Mouse (Mus musculus) cerebellum, adult 18-20 months (tissue): ENCODE measurements around the gene 4930558K02Rik.

ENCODE experiments used
- DNase-seq, 2 experiments: peaks; one replicate each; pipeline ENCODE4 v3.0.0; 2021

Gene 4930558K02Rik

DNA sequence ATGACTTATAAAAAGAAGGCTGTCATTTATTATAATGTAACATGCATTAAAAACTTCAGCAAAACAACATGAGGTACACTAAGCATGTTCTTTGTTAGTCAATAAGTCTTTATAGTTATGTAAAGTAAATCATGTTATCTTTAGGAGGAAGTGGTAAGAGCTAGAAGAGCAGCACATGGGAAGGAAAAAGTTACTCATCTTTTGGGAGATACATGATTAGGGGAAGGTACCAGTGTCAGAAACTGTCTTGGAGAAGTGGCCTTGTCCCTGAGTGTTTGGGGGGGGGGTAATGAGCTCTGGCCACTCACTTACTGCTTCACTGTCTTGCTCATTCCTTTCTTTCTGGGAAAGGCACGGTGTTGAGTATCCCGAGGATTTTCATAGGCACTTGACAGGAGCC is 37.4 kb downstream of the 4930558K02Rik start:
- no peak for DNase-seq

DNA sequence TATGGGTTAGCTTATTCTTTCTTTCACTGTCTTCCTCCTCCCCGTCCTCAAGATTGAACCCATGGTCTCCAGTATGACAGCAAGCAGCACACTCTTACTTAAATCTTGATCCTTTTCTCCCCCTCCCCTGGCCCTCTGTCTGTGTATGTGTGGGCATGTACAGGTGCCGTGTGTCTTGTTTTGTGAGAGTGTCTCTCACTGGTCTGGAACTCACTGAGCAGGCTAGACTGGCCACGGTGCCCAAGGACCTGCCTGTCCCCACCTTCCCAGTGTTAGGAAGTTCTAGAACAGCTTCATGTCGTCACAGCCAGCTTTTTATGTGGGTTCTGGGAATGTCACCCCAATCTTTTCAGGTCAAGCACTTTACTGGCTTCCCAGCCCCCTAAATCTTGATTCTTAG is 47.1 kb downstream of the 4930558K02Rik start:
- DNase-seq, result no peak

DNA sequence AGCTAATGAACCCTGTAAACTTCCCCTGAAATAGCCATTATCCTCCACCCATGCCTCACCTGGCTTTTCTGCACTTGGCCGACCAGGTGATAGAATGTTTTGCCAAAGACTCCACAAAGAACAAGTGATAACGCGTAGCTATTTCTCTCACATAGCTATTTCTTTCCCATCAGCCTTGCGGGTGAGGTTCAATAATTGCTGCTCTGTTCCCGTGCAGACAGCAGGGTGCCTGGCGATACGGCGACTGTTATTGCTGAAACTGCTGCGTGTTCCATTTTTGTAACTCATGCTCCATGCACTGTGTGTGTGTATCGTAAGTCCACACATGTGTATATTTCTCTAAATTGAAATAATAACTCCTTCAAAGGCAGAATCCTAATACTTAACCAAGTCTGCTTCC is 47.6 kb downstream of the 4930558K02Rik start:
- no peak for DNase-seq

DNA sequence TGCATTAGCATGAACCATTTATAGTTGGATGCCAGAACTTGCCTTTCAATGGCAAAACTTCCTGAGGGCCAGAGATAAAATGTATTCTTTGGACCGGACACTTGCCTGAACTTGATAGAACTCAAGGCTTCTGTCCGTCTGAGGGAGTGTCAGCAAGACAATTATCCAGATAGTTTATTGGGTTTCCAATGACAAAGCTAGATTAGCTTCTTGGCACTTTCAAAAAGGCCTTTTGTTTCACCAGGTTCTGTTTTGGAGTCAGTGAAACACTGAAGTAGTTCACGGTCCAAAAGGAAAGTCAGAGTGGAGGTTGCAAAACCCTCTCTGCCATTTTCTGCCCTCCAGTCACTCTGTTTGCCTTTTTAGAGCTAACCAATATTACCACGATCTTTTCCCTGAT is 48.1 kb downstream of the 4930558K02Rik start:
- DNase-seq, result no peak

DNA sequence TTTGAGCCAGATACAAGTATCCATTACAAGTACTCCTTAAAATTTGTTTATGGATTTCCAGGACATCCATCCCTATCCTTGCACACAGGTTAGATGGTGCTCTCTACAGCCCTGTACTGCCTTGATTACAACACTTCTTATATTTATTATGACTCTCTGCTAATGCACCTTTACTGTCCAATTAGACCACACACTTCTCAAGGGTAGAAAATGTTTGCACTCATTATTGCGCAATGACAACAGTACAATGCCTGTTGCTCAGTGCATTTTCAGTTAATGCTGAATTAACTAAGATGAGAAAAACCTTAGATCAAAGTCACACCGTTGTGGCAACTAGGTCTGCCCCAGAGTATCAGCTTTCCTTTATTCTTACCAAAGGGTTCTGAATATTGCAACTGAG is 51.5 kb downstream of the 4930558K02Rik start:
- DNase-seq, result no peak

DNA sequence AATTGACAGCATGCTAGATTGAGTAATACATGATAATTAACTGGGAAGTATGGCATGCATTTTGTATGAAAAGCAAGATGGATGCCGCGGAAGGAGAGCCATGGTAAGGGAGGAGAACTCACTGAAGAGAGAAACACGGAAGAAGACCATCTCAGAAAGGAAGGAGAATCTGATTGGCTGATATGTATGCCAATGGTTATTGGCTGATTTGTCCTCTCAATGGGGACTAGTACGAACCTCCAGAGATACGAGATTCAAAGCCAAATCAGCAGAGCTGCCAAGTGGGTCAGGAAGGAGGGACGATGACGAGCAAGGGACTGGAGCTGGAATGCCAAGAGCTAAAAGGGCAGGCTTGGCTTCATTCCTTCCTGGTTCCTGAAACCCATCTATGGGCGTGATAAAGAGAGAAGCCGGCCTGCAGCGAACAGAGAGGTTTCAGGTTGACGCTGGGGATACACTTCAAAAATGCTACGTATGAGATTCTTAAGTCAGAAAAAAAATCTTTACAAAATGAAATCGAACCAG is 54.1 kb downstream of the 4930558K02Rik start:
- DNase-seq, result peak; percentile 36 to 59

DNA sequence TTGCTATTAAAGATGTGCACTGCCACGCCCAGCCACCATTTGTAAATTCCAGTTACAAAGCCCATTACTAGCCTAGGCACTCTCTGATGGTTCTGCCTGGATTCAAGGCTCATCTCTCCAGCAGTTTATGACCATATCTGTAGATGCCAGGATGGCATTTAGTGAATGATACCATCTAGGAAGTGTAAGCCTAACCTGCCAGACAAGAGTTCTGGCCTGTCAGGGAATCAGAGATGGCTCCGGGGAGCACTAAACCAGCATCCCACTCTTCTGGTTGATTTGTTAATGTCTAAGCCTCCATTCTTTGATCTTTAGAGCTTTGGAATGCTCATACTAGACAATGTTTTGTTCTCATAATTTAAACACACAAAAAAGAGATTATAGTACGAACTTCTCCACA is 55.1 kb downstream of the 4930558K02Rik start:
- DNase-seq, result no peak

DNA sequence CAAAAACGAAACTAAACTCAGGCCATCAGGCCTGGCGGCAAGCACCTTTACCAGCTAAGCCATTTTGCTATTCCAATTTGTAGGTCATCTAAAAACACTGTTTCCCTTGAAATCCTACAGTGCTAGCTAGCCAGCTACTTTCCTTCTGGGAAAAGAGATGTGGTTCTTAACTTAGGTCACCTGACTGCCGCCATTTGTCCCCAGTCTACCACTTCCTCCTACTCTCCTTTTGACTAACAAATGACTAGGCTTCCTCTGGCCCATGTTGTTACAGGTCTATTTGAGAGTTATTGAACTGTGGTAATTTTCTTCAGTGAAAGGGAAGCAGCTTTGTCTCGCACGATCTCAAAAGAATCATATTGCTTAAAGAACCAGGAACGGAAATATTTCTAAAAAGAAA is 57.5 kb downstream of the 4930558K02Rik start:
- no peak for DNase-seq

DNA sequence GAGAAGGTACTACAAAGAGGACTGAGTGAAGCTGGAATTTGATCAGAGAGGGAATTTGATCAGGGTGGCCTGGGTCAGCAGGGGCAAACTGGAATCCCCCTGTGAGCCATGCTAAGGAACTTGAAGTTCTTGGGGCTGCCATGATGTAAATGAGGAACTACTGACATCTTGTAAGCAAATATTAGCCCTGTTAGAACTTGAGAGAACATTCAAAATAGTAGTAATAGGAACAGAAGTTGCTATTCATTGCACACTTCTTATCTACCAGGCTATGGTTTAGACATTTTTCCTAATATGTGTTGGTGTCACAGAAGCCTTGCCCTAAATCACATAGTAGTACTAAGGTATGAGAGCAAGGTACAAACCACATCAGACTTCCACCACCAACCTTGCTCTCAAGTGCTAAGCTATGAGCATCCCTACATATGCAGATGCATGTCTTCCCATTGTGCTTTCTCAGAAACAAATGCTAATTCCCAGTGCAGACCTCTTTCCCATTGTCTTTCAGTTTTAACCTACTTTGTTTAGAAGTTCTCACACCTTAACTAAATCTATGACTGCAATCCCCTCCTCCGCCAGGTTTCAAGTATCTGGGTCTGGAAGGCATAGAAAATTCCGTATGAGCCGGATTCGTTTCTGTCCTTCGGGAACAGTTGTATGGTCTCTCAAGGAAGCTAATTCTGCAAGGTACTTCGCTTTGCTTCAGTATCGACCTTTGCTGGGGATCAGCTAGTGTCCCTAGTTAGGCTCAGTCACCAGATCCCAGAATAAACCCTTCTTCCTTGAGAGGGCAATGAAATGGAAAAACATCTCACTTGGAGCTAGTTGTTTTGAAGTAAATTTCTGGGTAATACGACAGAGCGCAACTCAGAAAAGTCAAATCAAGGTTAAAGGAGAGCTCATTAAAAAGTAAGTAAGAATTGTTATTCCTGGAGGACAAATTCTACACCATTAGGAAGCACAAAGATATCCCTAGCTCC is 58.7 kb downstream of the 4930558K02Rik start:
- DNase-seq, result no peak

DNA sequence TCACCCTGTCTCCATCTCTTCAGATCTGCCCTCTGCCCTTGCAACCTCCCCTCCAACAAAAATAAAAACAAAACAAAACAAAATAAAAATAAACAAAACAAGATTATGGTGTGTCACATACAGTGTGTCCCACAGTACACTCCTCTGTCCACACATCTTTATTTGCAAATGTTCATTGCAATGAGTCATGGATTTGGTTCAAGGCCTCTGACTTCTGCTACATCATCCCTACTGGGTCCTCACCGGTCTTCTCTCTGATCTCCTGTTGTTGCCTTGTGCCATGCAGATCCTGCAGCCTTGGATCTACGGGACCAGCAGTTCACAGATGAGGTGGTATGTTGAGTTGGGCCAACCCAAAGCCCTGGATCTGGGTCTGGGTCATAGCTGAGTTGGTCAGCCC is 59.8 kb downstream of the 4930558K02Rik start:
- no peak for DNase-seq

DNA sequence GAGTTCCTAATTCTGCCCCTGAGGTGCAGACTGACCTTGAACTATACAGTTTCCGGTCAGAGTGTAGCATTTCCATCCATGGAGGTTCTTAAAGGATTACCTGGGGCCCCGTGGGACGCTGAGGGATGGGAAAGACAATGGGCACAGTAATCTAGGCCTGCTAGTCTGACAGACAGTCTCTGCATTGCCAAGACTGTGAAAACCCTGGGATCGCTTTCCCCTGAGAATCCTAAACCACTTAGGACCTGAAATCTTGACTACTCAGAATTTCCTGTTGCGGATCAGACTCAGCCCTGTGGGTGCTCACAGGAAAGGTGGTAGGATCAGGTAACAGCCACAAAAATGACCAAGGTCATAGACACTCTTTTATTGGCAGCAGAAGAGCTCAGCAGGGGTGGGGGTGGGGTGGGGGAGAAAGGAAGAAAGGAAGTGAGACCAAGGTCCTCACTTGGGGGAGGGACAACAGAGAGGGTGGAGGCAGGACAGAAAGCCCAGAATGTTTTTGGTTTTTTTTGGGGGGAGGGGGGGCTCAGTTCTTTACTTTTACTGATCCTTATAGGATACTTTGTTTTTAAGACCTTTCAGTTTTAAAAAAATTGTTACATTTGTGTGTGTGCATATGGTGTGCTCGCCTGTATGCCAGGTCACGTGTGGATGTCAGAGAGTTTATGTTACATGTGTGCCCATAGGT is 60.6 kb downstream of the 4930558K02Rik start:
- no peak for DNase-seq

DNA sequence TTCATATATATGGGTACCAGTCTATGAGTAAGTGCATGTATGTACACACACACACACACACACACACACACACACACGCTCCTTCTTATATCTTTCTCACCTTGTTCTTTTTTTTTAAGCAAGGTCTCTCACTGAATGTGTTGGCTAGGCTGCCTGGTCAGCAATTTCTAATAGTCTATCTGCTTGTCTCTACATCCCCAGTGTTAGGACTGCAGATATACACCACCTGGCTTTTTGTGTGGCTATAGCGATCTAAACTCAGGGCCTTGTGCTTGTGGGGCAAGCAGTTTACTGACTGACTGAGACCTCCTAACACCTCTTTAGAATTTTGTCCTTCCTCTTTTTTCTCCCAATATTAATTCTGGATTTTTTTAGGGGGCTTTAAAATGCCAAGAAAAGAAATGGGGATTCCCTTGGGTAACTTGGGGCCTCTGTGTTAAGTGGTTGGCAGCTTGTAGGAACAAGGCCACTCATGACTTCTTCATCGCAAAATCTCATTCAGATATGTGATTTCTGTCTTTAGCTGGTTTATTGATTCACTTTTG is 61.4 kb downstream of the 4930558K02Rik start:
- no peak for DNase-seq

DNA sequence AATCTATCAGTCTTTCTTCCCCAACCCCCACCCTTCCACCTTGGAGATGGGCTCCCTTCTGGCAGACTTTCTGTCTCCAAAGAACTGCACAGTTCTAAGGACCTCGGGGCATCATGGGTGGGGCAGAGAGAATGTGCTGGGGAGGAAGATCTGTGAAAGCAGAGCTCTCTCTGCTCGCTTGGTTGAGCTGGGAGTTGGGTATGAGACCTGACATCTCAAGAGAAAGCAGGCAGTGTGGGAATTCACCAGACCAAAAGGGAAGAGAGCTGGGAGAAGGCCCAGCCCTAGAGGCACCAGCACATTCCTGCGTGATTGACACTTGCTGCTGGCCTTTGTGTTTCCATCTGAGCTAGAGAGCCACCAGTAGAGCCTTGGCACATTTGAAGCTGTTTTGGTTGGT is 63.4 kb downstream of the 4930558K02Rik start:
- DNase-seq, result no peak

DNA sequence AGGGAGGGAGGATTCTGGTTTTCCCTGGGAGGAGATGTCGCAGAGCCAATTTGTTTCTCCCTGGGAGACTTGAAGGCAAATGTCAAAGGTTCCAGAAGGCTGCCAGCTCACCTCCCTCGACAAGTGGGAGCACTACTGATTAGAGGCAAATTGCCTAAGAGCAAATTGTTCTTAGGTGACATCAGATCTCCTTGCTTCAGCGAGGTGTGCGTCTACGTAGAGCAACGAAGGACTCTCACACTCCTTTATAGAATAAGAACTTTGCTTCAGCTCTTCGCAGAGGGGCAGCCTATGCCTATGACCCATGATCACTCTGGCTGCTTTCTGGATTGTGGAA is 65.8 kb downstream of the 4930558K02Rik start:
- no peak for DNase-seq

DNA sequence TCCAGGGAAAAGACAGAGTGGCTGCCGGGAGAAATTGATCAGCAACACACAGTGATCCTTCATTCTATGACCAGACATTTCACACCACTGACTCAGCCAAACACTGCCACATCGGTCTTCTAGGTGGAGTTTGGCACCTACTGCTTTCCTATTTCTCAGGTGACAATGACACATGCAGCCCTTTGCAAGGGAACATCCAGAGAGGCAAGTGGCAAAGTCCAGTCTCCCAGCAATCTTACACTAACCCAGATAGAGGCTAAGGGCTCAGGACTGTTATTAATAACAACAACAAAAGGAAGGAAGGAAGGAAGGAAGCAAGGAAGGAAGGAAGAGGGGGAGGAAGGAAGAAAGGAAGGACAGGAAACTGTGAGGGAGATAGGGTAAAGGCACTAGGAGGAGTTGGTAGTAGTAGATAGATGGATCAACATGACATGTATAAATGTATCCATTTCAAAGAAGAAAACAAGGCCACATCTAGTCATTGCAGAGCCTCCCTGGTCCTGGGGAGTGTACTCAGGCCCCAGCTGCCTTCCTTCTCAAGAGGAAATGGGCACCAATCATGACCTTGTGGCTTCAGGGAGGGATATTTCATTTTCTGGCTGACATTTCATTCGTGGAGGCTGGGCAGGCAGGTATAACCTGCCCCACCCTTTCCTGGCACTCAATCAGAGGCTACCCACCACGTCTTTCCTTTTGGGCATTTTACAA is 66.3 kb downstream of the 4930558K02Rik start:
- no peak for DNase-seq

DNA sequence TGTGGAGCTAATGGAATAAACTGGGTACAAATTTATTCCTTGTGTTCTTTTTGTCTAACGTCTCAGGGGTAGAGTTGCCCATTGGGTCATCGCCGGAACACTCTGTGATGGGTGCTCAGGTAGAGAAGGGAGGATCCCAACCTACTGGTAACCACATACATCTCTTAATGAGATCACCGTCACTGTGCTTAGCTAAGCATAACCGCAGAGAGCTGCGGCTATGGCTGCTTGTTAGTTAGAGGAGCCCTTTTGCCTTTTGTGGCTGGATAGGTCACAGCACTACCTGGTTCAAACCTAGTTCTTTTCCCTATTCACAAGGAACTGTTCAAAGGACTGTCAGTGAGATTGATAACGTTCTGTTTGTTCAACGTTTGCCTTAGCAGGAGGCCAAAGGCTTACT is 70.4 kb downstream of the 4930558K02Rik start:
- DNase-seq, result no peak

DNA sequence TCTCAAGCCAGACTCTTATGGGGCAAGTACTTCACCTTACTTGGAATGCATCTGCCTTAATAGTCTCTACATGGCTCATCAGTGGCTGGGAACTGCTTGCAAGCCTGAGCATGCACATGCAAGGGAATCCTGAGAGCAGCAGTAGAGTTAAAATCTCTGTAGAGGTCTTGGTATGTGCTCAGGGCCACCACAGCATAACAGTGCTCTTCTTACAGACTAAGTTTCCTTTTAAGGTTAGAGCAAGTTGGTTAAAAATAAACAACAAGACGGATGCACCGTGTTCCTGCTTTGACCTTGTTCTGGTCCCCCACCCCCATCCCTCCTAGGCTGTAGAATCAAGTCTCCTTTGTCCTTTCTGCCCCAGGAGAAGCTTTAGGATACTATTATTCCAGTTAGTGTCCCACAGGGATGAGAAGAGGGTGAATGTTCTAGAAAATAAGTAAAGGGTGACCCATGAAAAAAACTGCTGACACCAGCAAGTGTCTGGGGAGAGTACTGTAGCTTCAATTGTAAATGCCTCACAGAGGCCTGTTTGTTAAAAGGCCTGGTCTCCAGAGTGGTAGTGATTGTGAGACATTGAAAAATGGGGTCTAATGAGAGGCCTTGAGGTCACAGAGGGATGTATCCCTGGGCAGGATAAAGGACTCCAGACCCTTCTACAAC is 71.5 kb downstream of the 4930558K02Rik start:
- no peak for DNase-seq

DNA sequence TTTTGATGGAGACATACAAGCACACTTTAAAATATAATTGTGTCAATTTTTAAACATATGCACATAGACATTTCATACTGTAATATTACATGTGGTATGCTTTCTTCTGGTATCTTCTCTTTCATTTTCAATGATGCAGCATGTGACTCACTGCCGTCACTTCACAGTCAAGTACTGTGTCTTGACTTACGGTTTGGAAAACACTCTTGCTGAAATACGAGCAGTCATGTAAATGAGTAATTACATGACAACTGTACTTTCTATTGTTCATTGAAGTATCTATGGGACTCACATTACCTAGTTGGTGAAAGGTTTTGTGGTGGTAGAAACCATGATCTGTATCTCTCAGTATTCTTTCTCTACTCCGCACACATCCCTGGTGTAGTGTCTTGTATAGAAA is 72.3 kb downstream of the 4930558K02Rik start:
- DNase-seq, result no peak

DNA sequence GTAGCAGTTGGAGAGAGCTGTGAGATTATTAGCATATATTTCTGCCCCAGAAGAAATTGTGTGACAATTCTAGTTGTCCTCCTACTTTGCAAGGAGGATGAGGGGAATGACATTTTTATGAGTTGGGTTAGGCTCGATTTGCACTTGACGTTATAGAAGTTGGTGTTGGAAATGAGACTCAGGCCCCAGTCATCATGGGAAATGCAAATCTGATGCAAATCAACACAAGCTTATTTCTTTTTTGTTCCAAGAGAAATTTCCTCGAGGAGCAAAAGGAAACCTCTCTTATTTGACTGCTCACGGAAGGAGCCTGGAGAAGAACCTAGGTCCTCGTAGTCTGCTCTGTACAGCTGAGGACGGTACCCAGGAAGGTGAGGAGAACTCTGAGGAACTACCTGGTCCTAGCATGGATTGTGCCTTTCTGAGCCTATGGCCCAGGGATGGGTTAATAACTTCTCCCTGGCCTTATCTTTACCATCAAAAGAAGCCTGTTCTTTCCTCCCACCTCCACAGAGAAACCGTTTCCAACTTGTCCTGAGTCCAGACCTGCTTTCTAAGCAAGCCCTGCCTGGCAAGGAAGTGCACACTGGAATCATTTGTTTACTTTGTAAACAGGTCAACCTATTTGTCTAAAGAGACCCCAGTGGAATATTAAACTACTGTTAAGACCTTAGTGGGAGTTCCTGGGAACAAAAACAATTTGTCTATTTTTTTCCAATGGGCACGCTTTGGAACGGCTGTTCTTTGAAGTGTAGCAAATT is 76.6 kb downstream of the 4930558K02Rik start:
- no peak for DNase-seq

DNA sequence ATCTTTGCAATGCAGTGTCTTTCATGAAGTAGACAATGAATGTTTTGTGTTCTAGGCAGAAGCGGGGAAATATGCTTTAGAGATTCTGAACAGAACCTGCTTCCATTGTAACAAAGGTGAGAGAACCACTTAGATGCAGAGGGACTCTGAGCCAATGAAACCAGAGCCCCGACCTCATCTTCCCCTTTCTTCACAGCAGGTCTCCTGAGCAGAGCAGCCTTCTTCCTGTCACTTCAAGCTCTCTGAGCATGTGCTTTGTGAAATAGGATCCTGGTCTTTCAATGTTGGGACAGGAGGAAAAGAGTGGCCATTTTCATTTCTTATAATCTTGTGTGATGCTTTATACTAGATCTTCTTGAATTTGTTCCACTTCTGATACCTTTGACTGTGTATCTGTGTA is 79.3 kb downstream of the 4930558K02Rik start:
- no peak for DNase-seq

DNA sequence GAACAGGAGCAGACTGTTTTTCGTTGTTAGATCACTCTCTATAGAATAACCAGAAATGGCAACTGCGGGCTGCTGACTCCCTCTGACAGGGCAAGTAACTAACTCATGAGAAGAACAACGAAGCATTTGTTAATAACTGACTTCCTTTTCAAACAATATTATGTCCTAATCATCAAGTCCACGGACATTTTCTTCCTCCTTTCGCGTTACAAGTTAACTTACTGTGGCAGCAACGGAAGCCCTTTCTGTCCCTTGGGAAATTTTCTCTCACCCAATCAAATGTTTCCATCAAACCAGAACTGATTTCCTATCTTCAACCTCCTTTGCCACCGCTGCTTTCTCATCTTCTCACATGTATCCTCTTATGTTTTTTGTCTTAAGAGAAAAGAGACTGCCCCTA is 82.2 kb downstream of the 4930558K02Rik start:
- DNase-seq, result no peak

DNA sequence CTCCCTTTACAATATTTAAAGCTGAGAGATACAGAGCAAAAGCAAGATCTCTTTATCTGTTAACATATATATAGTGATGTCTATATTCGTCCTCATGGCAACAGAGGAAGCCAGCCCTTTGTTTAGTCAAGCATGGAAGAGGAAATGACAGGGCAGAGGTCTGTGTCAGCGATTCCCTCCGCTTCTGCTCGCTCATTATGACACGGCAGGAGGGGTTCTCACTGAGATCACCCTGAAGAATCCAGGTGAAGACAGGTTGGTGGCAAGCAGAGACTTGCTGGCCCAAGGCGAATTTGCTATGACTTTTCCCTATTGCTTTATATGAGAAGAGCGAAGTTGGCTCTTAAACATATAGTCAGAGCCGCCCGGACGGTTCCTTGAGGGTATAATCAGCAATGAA is 83.3 kb downstream of the 4930558K02Rik start:
- no peak for DNase-seq
